Mouse (Mus musculus): ENCODE measurements around the gene Capzb. TPM values are rescaled to one million over a fixed set of nuclear protein-coding genes. Genes with fewer than 3 reads are reported as not detected.

Gene Capzb
- polyA plus RNA-seq, 1 experiment from 2014 or later: 335 TPM

DNA sequence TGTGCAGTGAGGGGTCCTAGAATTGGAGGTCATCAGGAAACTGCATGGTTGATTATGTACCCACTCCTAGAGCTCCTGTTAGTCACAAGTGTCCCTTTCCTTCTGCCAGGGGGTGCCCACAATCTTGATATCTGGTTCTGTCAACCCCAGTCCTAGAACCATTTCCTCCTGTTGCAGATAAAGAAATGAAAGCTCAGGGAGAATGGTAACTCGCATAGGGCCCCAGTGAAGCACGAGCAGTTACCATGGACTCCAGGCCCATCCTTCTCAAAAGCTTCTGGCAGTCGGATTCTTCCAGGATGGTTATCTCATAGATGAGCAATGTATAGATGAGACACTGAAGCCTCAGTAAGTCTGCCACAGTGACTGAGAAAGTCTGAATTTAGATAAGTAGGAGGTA lies 8.2 kb downstream of the Capzb start:
- peaks cover 17% of the 10 kb centered on the region; the same call in 1 of the 2 replicates for H3K36me3 ChIP-seq
- H3K4me1 ChIP-seq: peaks cover 14% of the 10 kb centered on the region
- no peak overlapping the region for H3K4me3 ChIP-seq
- no peak overlapping the region for H3K27ac ChIP-seq
- ATAC-seq (ENCODE audit: low FRiP score): no peak
- no peak overlapping the region for H3K4me2 ChIP-seq (replicated peaks)
- no peaks in the 10 kb centered on the region for H3K9me3 ChIP-seq (replicated peaks)
- no peaks in the 10 kb centered on the region for H3K27me3 ChIP-seq
- 89% methylated on average over 3 of the region's 3 CpGs for WGBS
- H3K9ac ChIP-seq: no peak overlapping the region

DNA sequence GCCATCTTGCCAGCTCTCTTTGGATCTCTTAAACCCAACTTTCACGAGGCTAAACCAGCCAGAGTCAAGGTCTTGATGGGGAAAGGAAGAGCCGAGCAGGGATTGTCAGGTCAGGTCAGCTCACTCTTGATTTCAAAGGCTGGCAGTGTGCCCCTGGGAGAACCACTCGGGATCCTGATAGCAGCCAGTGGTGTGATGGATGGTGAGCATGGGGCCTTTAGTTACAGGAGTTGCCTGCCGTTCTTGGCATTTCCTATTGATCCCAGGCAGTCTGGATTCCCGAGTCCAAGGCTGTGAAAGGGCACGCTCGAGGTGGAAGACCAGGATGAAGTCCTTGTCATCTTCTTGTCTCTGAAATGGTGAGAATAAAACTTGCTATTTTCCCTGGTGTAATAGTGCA lies 9.9 kb downstream of the Capzb start:
- Histone ChIP-seq H3K36me3 (peaks cover 17% of the 10 kb centered on the region; the same call in 1 of the 2 replicates), H3K4me2 (replicated peaks) (no peak overlapping the region), H3K27ac (no peak overlapping the region), H3K4me1 (peaks cover 16% of the 10 kb centered on the region), H3K9me3 (replicated peaks) (no peaks in the 10 kb centered on the region), H3K27me3 (no peaks in the 10 kb centered on the region), H3K9ac (no peak overlapping the region), H3K4me3 (no peak overlapping the region)
- WGBS: 61% methylated on average over 7 of the region's 7 CpGs
- ATAC-seq (ENCODE audit: low FRiP score): no peak

DNA sequence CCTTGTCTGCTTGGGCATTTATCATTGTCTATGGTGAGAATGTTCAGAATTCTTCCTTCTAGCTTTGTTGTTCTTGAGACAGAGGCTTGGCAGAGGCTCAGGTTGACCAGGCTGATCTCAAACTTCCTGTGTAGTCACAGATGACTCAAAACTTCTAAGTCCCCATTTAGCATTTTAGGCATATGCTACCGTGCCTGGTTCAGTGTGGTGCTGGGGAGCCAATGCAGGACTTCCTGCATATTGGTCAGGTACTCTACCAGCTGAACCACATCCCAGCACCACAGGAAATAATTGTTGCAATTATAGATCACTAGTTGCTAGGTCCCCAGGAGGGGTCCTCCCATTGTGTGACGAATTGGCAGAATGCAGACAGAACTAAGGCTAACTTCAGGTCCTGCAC lies 10.7 kb downstream of the Capzb start:
- Histone ChIP-seq H3K4me3 (no peak overlapping the region), H3K27ac (no peak overlapping the region), H3K36me3 (peaks cover 17% of the 10 kb centered on the region; the same call in 1 of the 2 replicates), H3K9ac (no peak overlapping the region), H3K4me2 (replicated peaks) (no peak overlapping the region), H3K27me3 (no peaks in the 10 kb centered on the region), H3K4me1 (peaks cover 18% of the 10 kb centered on the region), H3K9me3 (replicated peaks) (no peaks in the 10 kb centered on the region)
- WGBS: 67% methylated on average over 2 of the region's 2 CpGs
- ATAC-seq (ENCODE audit: low FRiP score): no peak

DNA sequence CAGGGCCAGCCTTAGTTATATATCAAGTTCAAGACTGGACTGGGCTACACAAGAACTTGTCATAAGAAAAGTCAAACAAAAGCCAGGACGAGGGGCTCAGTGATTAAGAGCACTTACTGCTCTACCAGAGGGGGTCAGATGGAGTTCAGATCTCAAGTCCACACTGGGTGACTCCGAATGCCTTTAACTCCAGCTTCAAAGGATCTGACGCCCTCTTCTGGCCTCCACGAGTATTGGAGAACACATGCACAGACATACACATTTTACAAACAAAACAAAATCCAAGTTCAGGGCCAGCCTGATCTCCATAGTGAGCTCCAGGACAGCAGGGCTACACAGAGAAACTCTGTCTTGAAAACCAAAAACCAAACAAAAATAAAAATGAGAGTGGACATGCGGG lies 13.1 kb downstream of the Capzb start:
- WGBS: 53% methylated on average over 5 of the region's 5 CpGs
- H3K36me3 ChIP-seq: peaks cover 6% of the 10 kb centered on the region; the same call in 1 of the 2 replicates
- H3K9ac ChIP-seq: no peak overlapping the region
- no peaks in the 10 kb centered on the region for H3K9me3 ChIP-seq (replicated peaks)
- H3K27ac ChIP-seq: no peak overlapping the region
- no peak for ATAC-seq (ENCODE audit: low FRiP score)
- H3K4me2 ChIP-seq (replicated peaks): no peak overlapping the region
- no peak overlapping the region for H3K4me3 ChIP-seq
- H3K27me3 ChIP-seq: no peaks in the 10 kb centered on the region
- H3K4me1 ChIP-seq: peaks cover 29% of the 10 kb centered on the region

DNA sequence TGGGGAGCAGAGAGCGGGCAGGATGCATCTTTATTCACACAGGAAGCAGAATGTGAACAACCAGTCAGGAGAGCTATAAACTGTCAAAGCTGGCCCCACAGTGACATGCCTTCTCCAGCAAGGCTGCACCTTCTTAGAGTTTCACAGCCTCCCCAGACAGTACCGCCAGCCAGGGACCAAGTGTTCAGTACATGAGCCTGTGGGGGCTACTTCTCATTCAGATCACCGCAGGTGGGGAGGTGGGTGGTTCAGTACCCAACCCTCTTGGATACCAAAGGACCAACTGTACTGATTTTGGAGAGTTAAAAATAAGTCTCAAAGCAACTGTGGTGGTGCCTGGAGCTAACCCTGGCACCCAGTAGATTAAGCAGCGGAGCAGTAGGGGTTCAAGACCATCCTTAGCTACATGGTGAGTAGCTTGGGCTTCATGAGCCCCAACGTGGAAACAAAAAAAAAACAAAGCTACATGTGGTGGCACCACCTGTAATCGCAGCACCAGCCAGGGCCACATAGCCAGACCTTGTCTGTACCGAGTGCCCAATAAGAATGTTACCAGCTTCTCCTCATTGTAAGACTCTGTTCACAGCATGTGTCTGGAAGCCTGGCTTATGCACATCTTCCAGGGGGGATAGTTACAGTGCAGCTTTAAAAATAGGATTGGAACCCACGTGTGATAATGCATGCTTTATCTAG lies 13.8 kb downstream of the Capzb start:
- Histone ChIP-seq H3K4me1 (peaks cover 27% of the 10 kb centered on the region), H3K4me2 (replicated peaks) (no peak overlapping the region), H3K9ac (no peak overlapping the region), H3K4me3 (no peak overlapping the region), H3K27me3 (no peaks in the 10 kb centered on the region), H3K9me3 (replicated peaks) (no peaks in the 10 kb centered on the region), H3K36me3 (peaks cover 3% of the 10 kb centered on the region; the same call in 1 of the 2 replicates), H3K27ac (no peak overlapping the region)
- 89% methylated on average over 8 of the region's 8 CpGs for WGBS
- no peak for ATAC-seq (ENCODE audit: low FRiP score)

DNA sequence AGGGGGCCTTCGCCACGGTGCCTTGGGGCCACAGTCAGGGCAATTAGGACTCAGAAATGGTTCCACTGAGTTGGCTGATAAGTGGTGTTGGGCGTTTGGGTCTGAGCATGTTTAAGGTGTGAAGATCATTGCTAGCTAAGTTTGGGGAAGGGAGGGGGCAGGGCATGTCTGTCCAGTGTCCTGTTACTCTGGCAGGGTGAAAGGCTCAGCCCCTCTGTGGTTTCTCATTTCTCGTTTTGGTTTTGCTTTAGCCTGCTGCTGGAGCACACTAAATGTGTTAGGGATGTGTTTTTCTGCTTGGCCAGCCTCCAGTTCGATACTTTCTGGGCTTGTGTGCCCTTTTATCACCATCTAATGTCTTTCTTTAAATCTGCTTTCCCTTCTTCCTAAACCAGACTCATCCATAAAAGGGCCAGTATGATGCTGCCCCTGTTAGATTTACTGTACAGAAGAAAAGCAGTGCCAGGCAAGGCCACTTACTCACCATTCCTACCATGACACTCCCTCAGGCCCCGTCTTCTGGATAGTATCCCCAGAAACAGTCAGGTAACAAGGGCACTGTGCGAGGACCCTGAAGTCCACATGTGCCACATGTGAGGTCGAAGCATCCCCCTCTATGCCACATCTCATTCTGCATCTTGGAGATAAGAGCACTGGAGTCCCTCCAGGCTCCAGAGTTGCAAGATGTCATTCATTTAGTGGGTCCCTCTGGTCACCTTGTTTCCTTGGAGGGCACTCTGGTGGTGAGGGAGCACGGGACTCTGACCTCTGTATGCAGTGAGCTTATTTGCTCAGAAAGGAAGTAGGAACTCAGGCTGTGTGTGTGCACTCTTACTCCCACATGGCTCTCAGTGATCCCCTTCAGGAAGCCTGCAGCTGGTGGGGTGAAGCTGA lies 15.8 kb downstream of the Capzb start:
- Histone ChIP-seq H3K4me1 (peaks cover 36% of the 10 kb centered on the region), H3K9ac (no peak overlapping the region), H3K36me3 (peaks cover 3% of the 10 kb centered on the region; the same call in 1 of the 2 replicates), H3K27me3 (no peaks in the 10 kb centered on the region), H3K27ac (no peak overlapping the region), H3K4me3 (no peak overlapping the region), H3K9me3 (replicated peaks) (no peaks in the 10 kb centered on the region), H3K4me2 (replicated peaks) (no peak overlapping the region)
- WGBS: 69% methylated on average over 9 of the region's 9 CpGs
- no peak for ATAC-seq (ENCODE audit: low FRiP score)

DNA sequence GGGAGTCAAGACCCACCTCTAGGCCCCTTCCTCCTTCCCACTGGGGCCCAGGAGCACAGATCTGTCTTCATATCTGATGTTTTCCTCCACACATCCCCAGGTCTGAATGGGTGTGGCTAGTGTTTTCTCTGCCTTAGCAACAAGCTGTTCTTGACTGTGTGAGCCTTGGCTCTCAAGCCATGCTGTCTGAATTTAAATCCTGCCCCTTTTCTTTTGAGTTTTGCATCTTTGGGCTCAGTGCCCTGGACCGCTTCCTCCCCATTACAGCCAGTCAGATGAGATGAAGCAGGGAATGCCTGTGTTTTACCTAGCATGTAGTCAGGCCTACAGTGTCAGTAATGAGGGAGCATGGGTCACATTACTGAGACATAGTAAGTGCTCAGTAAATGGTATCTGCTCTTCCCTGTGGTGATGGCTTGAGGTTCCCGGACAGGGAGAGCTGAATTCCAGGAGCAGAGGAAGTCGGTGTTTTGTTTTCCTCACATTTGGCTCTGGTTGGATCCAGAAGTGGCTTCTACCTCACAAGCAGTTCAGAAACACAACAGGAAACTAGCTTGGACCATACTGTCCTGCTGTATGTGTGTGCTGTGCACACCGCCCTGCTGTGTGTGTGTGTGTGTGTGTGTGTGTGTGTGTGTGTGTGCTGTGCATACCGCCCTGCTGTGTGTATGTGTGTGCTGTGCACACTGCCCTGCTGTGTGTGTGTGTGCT lies 16.6 kb downstream of the Capzb start:
- H3K4me2 ChIP-seq (replicated peaks): no peak overlapping the region
- ATAC-seq (ENCODE audit: low FRiP score): no peak
- H3K9ac ChIP-seq: no peak overlapping the region
- H3K4me3 ChIP-seq: no peak overlapping the region
- H3K9me3 ChIP-seq (replicated peaks): no peaks in the 10 kb centered on the region
- 82% methylated on average over 5 of the region's 5 CpGs for WGBS
- H3K27me3 ChIP-seq: no peaks in the 10 kb centered on the region
- peaks cover 40% of the 10 kb centered on the region for H3K4me1 ChIP-seq
- H3K36me3 ChIP-seq: peaks cover 3% of the 10 kb centered on the region; the same call in 1 of the 2 replicates
- H3K27ac ChIP-seq: no peak overlapping the region

DNA sequence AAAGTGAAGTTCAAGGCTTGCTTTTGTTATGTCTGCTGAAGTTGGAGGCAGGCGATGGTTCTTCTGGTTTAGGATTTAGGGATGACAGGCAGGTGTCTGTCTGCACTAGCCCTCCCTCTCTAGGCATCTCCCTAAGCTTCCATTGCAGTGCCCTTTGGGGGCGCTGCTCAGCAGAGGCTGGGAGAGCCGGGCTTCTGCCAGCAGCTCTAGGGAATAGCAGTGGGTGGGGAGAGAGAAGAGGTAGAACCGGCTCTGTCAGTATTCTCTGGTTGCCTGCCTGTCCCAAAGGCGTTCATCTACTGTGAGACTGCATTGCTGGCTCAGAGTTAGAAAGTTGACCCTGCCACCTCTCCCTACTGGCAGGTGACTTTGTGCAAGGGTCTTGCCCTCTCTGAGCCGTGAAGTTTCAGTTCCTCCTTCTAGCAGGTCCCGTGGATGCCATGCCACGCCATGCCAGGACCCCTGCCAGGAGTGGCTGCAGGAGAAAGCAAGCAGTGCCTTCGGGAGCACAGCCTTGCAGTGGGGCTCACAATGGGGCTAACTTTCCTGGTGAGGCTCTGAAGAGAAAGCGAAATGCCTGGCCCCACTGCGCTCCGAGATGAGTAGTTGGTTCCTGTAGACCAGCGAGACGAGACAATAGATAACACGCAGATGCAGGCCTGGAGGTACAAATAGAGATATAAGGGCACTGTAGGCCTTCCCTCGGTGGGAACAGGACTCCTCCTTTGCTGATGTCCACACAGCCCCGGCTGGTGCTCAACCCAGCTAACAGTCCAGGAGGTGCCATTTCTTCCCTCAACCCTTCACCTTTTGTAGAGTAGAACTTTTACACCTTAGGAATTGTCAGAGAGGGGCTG lies 19.5 kb downstream of the Capzb start:
- 75% methylated on average over 17 of the region's 17 CpGs for WGBS
- H3K27ac ChIP-seq: no peak overlapping the region
- no peak overlapping the region for H3K9ac ChIP-seq
- H3K36me3 ChIP-seq: no peaks in the 10 kb centered on the region
- no peaks in the 10 kb centered on the region for H3K9me3 ChIP-seq (replicated peaks)
- no peak for ATAC-seq (ENCODE audit: low FRiP score)
- no peak overlapping the region for H3K4me2 ChIP-seq (replicated peaks)
- no peak overlapping the region for H3K4me3 ChIP-seq
- no peaks in the 10 kb centered on the region for H3K27me3 ChIP-seq
- peaks cover 61% of the 10 kb centered on the region for H3K4me1 ChIP-seq

DNA sequence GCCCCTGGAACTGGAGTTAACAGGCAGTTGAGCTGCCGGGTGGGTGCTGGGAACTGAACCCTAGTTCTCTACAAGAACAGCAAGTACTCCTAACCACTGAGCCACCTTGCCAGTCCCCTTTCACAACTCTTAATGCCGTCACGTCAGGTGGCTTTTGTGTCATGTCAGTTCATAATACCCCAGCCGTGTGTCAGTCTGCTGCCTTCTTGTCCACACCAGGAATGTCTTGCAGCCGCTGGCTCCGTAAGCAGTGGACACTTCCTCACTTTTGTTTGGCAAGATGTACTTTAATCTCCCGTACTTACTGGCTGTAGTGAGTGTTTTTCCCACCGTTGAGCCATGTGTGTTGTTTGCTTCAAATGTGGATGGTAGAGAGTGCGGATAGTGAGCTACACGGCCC lies 20.4 kb downstream of the Capzb start:
- Histone ChIP-seq H3K4me3 (no peak overlapping the region), H3K4me1 (peaks cover 55% of the 10 kb centered on the region), H3K27me3 (no peaks in the 10 kb centered on the region), H3K36me3 (no peaks in the 10 kb centered on the region), H3K4me2 (replicated peaks) (no peak overlapping the region), H3K9ac (no peak overlapping the region), H3K9me3 (replicated peaks) (no peaks in the 10 kb centered on the region), H3K27ac (no peak overlapping the region)
- WGBS: 80% methylated on average over 10 of the region's 10 CpGs
- no peak for ATAC-seq (ENCODE audit: low FRiP score)

DNA sequence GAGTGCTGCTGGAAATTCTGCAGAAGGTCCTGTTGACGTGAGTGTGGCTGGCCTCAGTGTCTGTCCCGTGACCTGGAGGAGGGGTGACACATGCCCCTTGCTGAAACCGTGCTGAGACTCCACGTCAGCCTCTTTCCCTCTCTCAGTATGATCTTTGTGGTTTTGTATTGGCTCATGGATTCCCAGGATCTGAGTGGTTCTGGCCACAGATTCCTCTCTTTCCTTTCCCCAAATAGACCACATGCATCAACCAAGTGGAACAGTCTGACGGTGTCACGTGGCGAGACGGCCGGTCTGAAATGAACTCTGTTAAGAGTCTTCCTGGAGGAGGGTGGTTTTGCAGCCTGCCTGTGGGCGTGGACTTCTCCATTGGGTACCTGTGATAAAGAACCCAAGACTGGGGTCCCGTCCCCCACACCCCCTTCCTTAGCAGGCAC lies 21.3 kb downstream of the Capzb start:
- WGBS: 76% methylated on average over 11 of the region's 11 CpGs
- no peak overlapping the region for H3K4me3 ChIP-seq
- H3K4me2 ChIP-seq (replicated peaks): no peak overlapping the region

DNA sequence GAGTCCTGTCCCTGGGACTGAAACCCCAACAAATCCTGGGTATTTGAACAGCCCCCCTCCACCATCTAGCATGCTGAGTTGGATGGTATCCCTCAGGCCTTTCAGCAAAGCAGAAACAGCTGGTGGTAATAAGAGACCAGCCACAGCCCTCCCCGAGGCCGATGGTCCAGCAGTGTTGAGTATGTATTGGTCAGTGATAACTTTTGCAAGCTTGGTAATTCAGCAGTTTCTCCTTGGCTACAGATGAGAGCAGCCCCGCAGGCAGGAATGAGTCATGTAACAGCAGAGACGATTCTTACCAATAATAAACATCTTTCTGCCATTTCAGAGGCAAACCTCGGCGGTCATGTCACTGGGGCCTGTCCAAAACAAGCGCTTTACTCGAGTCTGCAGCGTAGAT lies 23.9 kb downstream of the Capzb start:
- no peaks in the 10 kb centered on the region for H3K36me3 ChIP-seq
- H3K27ac ChIP-seq: peak overlapping the region; percentile 37; the same call in 1 of the 2 replicates

More for the DNA sequence above, 21.3 kb downstream of the Capzb start:
- Histone ChIP-seq H3K9me3 (replicated peaks) (no peaks in the 10 kb centered on the region), H3K9ac (no peak overlapping the region), H3K27me3 (no peaks in the 10 kb centered on the region), H3K4me1 (peaks cover 55% of the 10 kb centered on the region), H3K27ac (no peak overlapping the region), H3K36me3 (no peaks in the 10 kb centered on the region)
- ATAC-seq (ENCODE audit: low FRiP score): no peak

More for the DNA sequence above, 23.9 kb downstream of the Capzb start:
- no peak for ATAC-seq (ENCODE audit: low FRiP score)
- WGBS: 69% methylated on average over 9 of the region's 9 CpGs
- no peaks in the 10 kb centered on the region for H3K9me3 ChIP-seq (replicated peaks)
- no peaks in the 10 kb centered on the region for H3K27me3 ChIP-seq
- H3K4me1 ChIP-seq: peaks cover 53% of the 10 kb centered on the region
- no peak overlapping the region for H3K4me3 ChIP-seq
- H3K9ac ChIP-seq: no peak overlapping the region
- H3K4me2 ChIP-seq (replicated peaks): no peak overlapping the region
